Mouse (Mus musculus): ENCODE measurements around the gene Kmt5b.
A peak's percentile ranks its signal among the peaks of the same experiment; 100 is the strongest.

The Kmt5b gene

DNA sequence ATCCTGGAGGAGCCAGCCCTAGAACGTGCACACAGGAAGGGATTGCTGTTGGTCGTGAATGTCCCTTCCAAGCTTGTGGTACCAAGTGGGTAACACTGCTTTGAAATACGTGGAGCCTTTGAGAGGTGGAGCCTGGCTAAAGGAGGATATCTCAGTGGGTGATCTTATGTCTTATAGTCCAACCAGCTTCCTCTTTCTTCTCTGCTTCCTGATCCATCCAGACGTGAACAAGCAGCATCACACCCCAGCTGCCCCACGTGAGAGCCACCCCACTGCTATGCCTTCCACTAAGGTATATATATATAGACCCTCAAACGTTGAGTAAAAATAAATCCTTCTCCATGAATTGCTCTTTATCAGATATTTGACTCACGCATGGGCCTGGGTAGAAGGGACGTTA, 13.5 kb upstream of the Kmt5b start:
- no peak for TF ChIP-seq GATA4 (IDR thresholded peaks at IDR 0.05; ENCODE audit: insufficient replicate concordance, low read length)

DNA sequence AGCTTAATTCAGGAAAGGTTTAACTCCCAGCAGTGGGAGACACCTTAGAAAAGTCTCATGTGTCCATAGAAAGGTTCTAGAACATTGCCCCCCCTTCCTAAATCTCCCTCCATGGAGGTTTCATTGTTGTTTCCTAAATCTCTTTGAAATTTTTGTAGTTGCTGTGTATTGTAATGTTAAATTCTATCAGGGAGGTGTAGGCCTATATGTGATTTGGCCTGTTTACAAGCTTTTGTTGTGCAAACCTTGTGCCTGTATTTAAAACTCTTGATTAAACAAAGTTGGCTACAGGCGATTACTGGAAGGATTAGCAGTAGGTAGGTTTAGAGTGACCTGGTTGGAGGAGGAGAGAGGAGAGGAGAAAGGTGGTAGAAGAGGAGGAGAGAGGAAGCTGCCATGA, 9.4 kb upstream of the Kmt5b start:
- no peak for TF ChIP-seq GATA4 (IDR thresholded peaks at IDR 0.05; ENCODE audit: insufficient replicate concordance, low read length)

DNA sequence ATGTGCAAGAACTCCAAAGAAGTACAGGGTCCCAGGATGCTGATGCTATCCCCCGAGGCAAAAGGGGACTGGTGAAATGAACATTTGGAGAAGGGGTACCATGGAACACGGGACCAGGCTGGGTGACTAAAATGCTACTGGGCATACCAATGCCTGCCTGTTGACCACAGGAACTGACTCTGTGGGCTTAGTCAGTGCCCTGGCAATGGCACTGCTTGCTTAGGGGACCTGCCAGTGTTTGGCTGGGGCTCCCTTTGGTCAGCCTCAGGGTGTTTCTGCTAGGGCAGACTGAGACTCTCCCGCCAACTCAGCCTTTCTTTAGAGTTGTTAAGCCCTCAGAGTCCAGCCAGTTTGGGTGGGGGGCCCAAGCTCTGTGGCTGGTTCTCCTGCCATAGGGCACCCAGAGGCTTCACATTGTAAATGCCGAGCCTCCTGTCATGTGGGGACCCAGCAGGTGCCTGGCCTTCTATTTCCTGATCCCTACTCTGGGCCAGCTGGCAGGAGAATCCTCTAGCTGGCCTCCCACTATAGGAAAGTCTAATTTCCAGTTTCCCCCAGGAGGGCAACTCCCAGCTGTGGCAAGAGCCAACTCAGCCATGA, 1.9 kb upstream of the Kmt5b start:
- TF ChIP-seq GATA4 (IDR thresholded peaks at IDR 0.05; ENCODE audit: insufficient replicate concordance, low read length) = no peak

DNA sequence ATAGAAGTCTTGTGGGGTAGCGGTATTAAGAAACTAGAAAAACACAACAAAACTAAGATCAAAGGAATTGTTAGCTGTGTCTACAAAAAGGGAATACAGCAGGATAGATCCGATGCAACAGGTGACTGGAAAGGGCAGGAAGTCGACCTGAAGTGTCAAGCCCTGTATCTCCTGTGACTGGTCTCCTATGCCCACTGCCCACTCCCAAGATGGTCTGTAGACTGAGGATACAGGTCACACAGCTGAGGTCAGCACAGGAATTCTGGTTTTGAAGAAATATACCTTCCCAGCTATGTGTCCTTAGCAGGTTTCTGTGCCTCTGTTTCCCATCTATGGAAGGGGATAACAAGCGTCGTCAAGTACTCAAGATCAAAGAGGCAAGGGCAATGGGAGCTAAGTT, 843 bp upstream of the Kmt5b start:
- no peak for TF ChIP-seq GATA4 (IDR thresholded peaks at IDR 0.05; ENCODE audit: insufficient replicate concordance, low read length)

DNA sequence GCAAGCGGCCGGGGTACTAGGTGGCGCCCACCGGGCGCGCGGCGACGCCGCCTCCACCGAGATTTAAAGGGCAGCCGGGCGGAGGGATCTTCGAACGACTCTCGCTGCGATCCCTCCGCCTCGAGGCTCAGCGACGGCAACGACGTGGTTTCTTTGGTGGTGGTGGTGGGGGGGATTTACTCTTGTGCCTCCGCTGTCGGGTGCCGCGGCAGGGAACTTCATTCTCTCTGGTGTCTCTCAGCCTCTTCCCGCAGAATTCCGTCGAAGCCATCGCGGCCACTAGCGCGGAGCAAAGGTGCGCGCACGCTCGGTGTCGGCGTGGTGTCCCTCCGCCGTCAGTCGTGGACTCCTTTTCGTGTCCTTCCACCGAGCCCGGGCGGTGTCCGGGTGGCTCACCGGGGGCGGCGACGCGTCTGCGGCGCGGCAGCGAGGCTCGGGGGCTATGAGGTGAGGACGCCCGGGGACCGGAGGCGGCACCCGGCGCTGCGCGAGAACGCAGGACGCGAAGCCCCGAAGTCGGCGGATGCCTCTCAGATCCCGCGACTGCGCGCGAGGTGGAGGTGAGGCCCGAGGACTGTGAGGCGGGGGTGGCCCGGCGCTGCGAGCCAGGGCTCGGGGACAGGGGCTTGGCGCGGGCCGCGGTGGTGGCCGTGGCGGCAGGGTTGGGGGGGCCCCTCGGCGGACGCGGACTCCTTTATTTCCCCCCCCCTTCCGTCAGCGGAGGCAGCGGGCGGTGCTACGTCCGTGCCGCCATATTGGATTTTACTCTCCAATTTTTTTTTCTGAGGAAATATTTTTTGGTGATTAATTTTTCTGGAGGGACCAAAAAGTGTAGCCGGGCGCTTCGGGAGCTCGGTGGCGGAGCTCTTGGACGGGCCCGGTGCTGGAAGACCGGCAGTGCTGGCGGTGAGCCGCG, 818 bp downstream of the Kmt5b start:
- peak; percentile 7; the same call in 1 of the 2 replicates for TF ChIP-seq GATA4 (IDR thresholded peaks at IDR 0.05; ENCODE audit: insufficient replicate concordance, low read length)

DNA sequence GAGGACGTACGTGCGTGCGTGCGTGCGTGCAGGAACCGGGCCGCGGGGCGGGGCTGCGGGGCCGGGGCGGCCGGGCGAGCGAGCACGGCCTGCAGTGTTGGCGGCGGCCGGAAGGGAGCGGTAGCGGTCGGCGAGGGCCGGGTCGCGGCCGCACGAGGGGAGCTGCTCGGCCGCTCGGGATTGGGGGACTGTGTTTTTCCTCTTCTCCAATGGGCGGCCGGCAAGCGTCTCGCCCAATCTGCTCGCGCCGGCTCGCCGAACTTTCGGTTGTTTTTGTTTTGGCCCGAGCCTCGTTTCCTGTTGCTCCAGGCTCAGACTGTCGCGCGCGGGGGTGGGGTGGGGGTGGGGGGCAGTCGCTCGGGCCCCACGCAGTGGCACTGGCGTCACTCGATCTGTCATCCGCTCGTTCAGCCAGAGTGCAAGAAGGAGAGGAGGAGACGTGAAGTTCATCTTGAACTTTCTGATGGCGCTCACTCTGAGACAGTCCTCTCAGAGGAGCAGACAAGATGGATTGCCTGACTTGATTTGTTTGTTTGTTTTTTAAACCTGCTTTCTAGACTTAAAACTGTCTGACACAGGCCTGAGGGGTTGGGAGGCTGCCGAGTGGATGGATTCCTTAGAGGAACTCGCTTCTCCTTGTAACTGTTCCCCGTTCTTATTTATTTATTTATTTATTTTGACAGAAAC, 1.6 kb downstream of the Kmt5b start:
- TF ChIP-seq GATA4 (IDR thresholded peaks at IDR 0.05; ENCODE audit: insufficient replicate concordance, low read length) = no peak

DNA sequence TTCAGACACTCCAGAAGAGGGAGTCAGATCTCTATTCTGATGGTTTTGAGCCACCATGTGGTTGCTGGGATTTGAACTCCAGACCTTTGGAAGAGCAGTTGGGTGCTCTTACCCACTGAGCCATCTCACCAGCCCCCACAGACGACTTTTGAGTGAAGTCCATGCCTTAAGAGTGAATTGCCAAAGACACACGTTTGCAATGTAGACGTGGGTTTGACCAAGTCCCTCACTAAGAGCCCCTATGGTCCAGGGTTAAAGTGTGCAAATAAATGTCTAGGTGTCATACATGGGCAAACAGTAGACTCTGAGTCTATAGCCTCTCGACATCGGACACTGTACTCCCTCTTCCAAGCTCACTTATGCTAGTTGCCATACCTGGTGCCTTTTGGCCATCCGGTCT, 2.3 kb downstream of the Kmt5b start:
- TF ChIP-seq GATA4 (IDR thresholded peaks at IDR 0.05; ENCODE audit: insufficient replicate concordance, low read length) = no peak

DNA sequence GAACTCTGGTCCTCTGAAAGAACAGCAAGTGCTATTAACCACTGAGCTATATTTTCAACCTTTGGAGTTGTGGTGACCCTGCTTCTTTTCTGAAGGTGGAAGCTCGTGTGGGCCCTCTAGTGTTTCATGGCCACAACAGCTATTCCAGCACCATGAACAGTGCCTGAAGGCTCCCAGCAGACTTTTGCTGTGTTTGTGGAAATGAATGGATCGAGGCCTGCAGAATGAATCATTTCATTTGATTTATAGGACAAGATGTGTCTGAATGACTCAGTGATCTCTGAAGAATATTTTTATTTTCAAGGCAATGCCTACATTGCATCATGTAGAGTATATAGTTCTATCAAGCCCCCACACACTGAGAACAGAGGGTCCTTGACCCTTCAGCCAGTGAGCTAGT, 6.9 kb downstream of the Kmt5b start:
- TF ChIP-seq GATA4 (IDR thresholded peaks at IDR 0.05; ENCODE audit: insufficient replicate concordance, low read length) = no peak

DNA sequence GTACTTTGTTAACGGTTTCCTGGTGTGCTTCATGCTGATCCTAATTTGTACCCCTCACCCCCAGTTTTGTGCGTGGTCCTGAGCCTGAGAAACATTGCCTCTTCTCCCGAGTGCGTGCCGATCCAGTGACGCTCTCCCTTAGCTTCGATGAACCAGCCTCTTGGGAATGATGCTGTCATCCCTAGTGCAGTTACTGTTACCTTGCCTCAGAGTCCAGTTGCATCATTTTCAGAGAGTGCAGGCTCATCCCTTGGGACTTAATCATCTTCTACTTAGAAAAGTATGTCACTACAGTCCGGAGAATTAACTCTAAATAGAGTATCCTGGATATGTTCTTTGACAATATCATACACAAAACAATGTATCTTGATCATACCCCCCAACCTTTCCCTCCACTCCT, 11.5 kb downstream of the Kmt5b start:
- no peak for TF ChIP-seq GATA4 (IDR thresholded peaks at IDR 0.05; ENCODE audit: insufficient replicate concordance, low read length)

DNA sequence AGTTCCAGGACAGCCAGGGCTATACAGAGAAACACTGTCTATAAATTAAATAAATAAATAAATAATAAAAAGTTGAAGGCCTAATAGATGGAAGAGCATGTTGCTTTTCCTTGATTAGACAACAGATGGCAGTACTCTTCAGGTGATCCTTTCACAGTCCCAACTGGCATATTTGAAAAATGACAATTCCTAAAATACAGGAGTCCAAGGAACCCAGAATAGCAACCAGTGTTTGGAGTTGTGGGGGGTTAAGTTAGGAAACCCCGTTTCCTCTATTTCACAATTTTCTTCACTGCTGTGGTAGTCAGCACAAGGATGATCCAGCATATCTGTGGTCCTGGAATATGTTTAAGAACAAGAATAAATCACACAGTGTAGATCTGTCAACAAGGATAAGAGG, 22.9 kb downstream of the Kmt5b start:
- no peak for TF ChIP-seq GATA4 (IDR thresholded peaks at IDR 0.05; ENCODE audit: insufficient replicate concordance, low read length)

DNA sequence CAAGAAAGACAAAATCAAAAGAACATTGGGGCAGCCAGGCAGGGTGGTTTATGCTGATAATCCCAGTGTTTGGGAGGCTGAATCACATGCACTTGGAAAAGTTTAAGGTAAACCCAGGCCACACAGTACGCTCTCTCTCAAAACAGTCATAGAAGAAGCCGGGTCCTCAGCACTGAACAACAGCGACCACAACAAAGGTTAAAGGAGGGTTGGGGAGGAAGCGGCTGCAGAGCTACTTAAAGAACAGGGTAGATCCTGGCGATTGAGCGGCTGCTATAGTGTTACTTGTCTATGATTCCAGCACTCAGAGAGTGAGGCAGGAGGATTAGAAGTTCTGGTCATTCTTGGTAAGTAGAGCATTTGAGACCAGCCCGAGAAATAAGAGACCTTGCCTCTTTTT, 38.3 kb downstream of the Kmt5b start:
- TF ChIP-seq GATA4 (IDR thresholded peaks at IDR 0.05; ENCODE audit: insufficient replicate concordance, low read length) = no peak

DNA sequence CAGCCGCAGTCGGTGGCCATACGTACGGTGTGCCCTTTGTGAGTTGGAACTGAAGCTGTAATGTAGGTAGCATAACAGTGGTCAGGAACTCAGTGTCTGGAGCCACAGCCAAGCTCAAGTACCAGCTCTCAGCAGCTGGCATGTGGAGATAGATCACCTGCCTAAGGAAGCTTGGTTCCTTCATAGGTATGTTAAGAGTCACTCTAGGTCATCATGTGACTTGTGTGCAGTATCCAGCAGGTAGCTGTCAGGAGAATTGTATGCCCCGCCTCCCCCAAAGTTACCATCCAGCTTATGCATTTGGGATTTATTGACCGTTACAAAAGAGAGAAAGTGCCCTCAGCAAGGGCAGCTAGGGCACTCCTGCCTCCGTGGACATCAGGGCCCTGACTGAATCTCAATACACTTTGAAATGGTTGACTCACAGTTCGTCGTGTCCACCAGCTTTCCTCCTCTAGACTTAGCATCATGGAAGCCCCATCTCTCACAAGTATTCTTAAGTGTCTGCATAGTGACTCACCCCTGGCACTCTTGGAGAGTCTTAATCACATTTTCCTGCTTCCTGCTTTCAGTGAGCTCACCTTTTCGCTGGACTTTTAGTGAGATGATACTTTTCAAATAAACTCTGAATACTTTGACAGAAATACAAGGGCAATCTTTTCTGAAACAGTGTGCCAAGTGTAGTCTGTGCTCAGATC, 43.5 kb downstream of the Kmt5b start:
- TF ChIP-seq GATA4 (IDR thresholded peaks at IDR 0.05; ENCODE audit: insufficient replicate concordance, low read length) = no peak

DNA sequence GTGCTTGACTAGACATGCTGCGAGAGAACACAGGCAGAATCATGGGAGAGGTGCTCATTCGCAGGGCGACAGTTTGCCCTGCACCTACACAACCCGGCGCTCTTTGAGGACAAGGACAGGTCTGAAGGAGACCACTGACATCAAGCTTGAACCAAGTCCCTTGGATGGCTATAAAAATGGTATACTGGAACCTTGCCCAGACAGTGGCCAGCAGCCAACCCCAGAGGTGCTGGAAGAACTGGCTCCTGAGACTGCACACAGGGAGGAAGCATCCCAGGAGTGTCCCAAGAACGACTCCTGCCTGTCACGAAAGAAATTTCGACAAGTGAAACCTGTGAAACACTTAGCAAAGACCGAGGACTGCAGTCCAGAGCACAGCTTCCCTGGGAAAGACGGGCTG, 47.2 kb downstream of the Kmt5b start:
- TF ChIP-seq GATA4 (IDR thresholded peaks at IDR 0.05; ENCODE audit: insufficient replicate concordance, low read length) = no peak

DNA sequence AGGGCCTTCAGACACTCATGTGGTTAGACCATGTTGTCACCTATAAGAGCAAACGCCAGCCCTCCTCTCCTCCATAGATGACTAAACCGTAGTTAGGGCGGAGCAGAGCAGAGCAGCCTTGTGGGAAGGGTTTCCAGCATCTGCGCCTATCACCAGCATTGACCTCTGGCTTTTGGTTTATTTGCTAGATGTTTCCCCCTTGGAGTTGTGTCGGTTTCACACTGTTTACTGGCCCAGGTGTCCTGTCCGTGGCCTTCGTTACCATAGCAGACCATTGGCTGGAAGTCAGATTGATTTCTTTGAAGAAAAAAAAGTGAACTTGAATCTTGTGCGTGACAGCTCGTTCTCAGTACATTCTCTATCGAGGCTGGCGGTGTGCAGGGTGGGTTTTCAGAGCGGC, 48.6 kb downstream of the Kmt5b start:
- TF ChIP-seq GATA4 (IDR thresholded peaks at IDR 0.05; ENCODE audit: insufficient replicate concordance, low read length) = no peak

DNA sequence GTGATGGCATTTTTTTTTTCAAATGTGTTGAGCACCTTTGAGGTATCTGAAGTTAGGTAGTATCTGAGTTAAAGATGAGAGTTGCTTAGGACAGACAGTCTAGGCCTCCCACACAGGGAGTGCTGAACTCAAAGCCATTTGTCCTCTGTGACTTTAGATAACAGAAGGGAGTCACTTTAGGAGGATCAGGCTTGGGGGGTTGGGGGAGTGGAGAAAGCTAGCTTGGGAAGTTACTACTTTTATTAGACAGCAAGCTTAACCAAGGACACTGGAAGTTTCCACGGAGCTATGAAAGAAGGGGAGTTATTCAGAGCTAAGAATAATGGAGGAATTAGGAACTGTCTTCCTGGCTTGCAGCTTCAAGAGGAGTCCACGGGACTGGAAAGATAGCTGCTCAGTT, 51.9 kb downstream of the Kmt5b start:
- TF ChIP-seq GATA4 (IDR thresholded peaks at IDR 0.05; ENCODE audit: insufficient replicate concordance, low read length) = no peak
